Mouse (Mus musculus) mouse embryonic stem cell (cell line): Measurements from ENCODE around the gene Fbxl8.

Source experiments
- in situ Hi-C, 2 experiments: fragments of 300-500 bp; cut with MboI; formaldehyde crosslinking; loops; 1 replicate in 1 of 2; 3 replicates in 1 of 2; pipeline ENCODE4 v1.14.3; 2019 to 2020; ENCODE audit warnings: low sequenced_read_pairs in 2 of 2, low pct_unique_long_range_greater_than_20kb in 1 of 2, mixed read lengths in 1 of 2; ENCODE audit not compliant: unreplicated experiment in 1 of 2

Fbxl8 gene

DNA sequence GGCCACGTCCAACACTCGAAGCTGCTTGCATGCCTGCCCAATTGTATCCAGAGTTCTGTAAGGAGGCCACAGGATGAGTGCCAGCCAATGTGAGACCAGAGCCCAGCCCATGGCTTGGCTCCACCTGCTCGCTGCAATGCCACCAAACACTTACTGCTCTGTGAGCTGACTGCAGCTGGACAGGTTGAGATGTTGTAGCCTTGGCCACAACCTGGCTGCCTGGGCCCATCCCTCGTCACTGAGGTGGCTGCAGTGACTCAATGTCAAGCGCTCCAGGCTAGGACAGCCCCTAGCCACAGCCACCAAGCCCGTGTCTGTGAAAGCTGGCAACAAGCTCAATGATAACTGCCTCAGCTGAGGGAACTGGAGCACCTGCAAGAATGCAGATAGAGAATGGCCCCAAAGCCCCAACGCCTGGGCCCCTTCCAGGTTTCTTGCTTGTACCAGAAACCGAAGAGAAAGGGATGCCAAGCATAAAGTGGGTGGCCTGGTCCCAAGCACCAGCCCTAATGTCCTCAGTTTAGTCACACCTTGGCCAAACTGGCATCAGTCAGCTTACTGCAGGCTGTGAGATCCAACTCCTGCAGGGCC lies 48.5 kb downstream of the Fbxl8 start:
- in situ Hi-C loops, result no loop called here

DNA sequence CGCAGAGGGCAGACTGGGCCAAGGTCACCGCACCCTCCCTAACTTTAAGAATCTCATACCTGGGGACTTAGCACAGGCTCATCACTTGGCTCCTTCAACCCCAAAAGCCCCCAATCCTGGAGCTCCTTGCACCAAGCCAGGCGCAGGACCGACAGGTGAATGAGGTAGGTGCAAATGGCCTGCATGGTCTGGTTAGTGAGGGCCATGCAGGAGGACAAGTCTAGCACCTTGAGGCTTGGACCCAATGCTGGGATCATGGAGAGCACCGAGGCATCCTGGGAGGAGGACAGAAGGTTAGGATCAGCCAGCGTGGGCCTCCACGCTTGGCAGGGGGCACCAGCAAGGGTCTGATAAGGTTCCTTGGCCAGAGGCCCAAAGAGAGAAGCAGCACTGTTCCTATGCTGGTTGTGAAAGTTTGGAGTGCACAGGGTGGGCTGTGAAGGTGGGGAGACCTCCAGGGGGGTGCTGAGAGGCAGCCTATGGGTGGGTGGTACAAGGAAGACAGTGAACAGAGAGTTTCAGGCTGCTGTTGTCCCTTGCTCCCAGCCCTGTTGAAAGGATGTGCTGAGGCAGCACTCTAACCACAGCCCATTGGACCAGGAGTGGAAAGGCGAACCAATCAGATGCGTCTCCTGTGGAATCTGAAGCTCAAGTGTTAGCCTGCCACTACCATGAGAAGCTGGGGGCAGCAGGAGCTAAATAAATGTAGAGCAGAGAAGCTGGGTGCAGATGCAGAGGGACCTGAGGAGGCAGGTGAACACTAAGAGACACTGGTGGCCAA lies 49.4 kb downstream of the Fbxl8 start:
- in situ Hi-C loops, result no loop called here

DNA sequence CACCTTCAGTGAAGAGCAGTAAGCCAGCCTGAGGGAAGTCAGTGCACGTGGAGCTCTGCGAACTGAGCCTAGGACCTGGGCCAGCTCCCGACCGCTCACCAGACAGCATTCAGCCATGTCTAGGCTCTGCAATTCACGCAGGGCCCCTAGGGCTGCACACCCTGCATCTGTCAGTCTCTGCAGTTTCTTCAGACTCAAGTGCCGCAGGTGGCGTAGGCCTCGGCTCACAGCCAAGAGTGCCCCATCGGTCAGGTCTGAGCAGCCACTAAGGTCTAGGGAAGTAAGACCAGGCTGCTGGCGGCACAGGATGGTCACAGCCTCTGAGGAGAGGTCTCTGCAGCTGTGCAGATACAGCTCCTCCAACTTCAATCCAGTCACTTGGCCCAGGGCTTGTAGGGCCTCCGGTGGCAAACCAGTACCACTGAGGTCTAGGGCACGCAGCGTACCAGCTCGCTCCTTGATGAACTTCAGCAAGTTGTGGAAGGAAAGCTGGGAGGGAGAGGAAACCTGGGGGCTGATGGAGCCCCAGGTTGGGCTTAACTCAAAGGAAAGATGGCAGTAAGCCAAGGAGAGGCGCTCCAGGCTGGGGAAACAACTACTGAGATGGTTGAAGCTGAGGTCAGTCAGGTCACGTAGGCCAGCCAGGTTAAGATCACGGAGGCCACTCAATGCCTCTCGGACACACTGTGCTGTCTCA lies 50.8 kb downstream of the Fbxl8 start:
- in situ Hi-C loops, result no loop called here

DNA sequence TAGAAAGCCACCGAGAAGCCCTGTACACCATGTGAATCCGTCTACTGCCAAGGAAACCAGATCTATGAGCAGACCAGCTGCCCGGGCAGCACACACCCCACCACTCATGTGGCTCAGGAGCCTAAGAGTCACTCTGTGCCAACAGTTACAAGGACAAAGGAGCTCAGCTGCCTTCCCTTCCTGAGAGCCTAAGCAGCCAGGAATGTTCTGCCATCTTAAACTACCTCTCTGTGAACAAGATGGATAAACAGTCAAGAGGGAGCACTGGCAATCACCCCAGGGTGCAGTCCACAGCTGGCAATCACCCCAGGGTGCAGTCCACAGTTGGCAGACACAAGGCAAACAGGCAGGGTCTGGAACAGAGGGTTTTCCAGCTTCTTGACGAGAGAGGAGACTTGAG lies 53.5 kb downstream of the Fbxl8 start:
- in situ Hi-C loops, result no loop called here

DNA sequence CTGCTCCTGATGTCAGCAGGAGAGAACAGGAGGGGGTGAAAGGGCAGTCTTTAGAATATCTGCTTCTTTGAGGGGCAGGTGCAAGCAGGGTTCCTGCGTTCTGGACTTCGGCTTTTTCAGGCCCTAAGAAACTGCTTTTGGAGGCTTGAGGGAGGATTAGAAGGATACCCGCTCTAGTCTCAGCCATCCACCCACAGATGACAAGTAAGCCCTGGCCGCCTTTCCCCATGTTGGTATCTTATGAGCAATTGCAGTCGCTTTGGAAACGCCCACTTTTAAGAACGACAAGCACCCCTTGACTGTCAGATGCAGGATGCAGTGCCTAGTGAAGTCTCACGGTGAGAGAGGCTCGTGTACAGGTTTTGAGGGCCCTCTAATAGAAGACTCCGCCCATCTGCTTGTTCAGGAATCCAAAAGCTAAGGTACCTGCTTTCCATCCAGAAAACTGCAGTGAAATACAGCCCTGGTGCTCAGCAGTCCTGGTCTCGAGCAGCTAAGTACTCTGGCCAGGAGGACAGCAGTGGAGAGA lies 54.3 kb downstream of the Fbxl8 start:
- in situ Hi-C loops, result no loop called here
